Mouse (Mus musculus) left cerebral cortex, postnatal 14 days (tissue): Measurements from ENCODE around the gene Mcat. TPM values are rescaled to one million over a fixed set of nuclear protein-coding genes. Genes with fewer than 3 reads are reported as not detected.

Experiments
- DNase-seq, 2 experiments: peaks; one replicate each; pipeline ENCODE4 v3.0.0; 2021 to 2022; ENCODE audit warnings: low spot score in 2 of 2, mixed read lengths in 1 of 2
- intact Hi-C: fragments of 180-260 bp; cut with DNase I; formaldehyde crosslinking; loops from one replicate; pipeline ENCODE4 v1.15.1; 2025
- total RNA-seq, 2 experiments: library from RNA; stranded (reverse); gene quantifications; 2 replicates each; pipeline ENCODE4 v1.2.3; 2021

Mcat gene
- total RNA-seq, 2 experiments from 2014 or later = 29.0 to 31.1 TPM

- DNase-seq = no peak
These were observed 20.0 kb upstream of the Mcat start for GRCm38 (mm10) chr15:83583419-83584156.

GRCm38 (mm10) chr15:83582931-83583330, 19.3 kb upstream of the Mcat start:
- intact Hi-C loops = no loop called here
- DNase-seq = no peak

More at GRCm38 (mm10) chr15:83583419-83584156, 20.0 kb upstream of the Mcat start:
- intact Hi-C loops = no loop called here

GRCm38 (mm10) chr15:83576651-83577050, 13.1 kb upstream of the Mcat start:
- intact Hi-C loops = no loop called here
- DNase-seq = no peak

- no peak for DNase-seq
- intact Hi-C loops = no loop called here
These were observed 12.0 kb upstream of the Mcat start for GRCm38 (mm10) chr15:83575543-83575942.

GRCm38 (mm10) chr15:83574731-83575351, 11.3 kb upstream of the Mcat start:
- no peak for DNase-seq
- intact Hi-C loops = no loop called here

GRCm38 (mm10) chr15:83573606-83574005, 10.0 kb upstream of the Mcat start:
- DNase-seq = no peak
- intact Hi-C loops = no loop called here

- intact Hi-C loops = no loop called here
- no peak for DNase-seq
These were observed 8.5 kb upstream of the Mcat start for GRCm38 (mm10) chr15:83572132-83572531.

GRCm38 (mm10) chr15:83571636-83572035, 8.0 kb upstream of the Mcat start:
- intact Hi-C loops = no loop called here
- DNase-seq = no peak

GRCm38 (mm10) chr15:83570641-83571040, 7.1 kb upstream of the Mcat start:
- intact Hi-C loops = no loop called here
- DNase-seq = no peak

GRCm38 (mm10) chr15:83569682-83570081, 6.1 kb upstream of the Mcat start:
- intact Hi-C loops = no loop called here

GRCm38 (mm10) chr15:83568544-83568943, 5.0 kb upstream of the Mcat start:
- intact Hi-C loops = no loop called here
- no peak for DNase-seq

More at GRCm38 (mm10) chr15:83569682-83570081, 6.1 kb upstream of the Mcat start:
- no peak for DNase-seq

GRCm38 (mm10) chr15:83567728-83568127, 4.1 kb upstream of the Mcat start:
- intact Hi-C loops = no loop called here
- DNase-seq = no peak

- DNase-seq = no peak
- intact Hi-C loops = no loop called here
These were observed 2.4 kb upstream of the Mcat start for GRCm38 (mm10) chr15:83566006-83566405.

GRCm38 (mm10) chr15:83565434-83565833, 1.8 kb upstream of the Mcat start:
- DNase-seq = no peak
- intact Hi-C loops = no loop called here

GRCm38 (mm10) chr15:83563857-83564651, 467 bp upstream of the Mcat start:
- DNase-seq = no peak
- intact Hi-C loops = no loop called here

GRCm38 (mm10) chr15:83562626-83563270, 839 bp downstream of the Mcat start:
- intact Hi-C loops = no loop called here
- peak; percentile 41 to 70 for DNase-seq

- no peak for DNase-seq
- intact Hi-C loops = no loop called here
These were observed 2.6 kb downstream of the Mcat start for GRCm38 (mm10) chr15:83560941-83561477.

- peak; percentile 87 to 88 for DNase-seq
- intact Hi-C loops = no loop called here
These were observed 8.2 kb downstream of the Mcat start for GRCm38 (mm10) chr15:83555161-83555974.

GRCm38 (mm10) chr15:83553831-83554230, 9.8 kb downstream of the Mcat start:
- no peak for DNase-seq
- intact Hi-C loops = no loop called here
